Mouse (Mus musculus) ES-E14 (cell line): ENCODE results near the gene Zcchc4. TPM values are rescaled to one million over a fixed set of nuclear protein-coding genes. Genes with fewer than 3 reads are reported as not detected.

ENCODE experiments used
- DNase-seq: peaks from one replicate; pipeline ENCODE4 v3.0.0-alpha.2; 2013; ENCODE audit warnings: low read depth, low spot score
- H3K27ac ChIP-seq: 2 replicates; pipeline ENCODE4 v1.5.1; 2012; ENCODE audit warnings: low read depth, mild to moderate bottlenecking, low read length, moderate library complexity, mixed read lengths; ENCODE audit not compliant: poor library complexity, insufficient read depth, severe bottlenecking
- H3K36me3 ChIP-seq: 2 replicates; pipeline ENCODE4 v1.6.1; 2012; ENCODE audit warnings: mild to moderate bottlenecking, low read length, moderate library complexity, mixed read lengths; ENCODE audit not compliant: control insufficient read depth, poor library complexity, insufficient read depth, severe bottlenecking
- H3K4me1 ChIP-seq, 2 experiments: fragments of 150-350 bp in 1 of 2; sonication (generic) in 1 of 2; 2 replicates each; pipeline ENCODE4 v1.6.1; 2012; ENCODE audit warnings: low read length in 2 of 2, mild to moderate bottlenecking in 1 of 2, mixed read lengths in 1 of 2; ENCODE audit not compliant: control insufficient read depth in 2 of 2, insufficient read depth in 2 of 2, poor library complexity in 1 of 2
- H3K4me3 ChIP-seq, 2 experiments: fragments of 150-350 bp in 1 of 2; sonication (generic) in 1 of 2; 2 replicates each; pipeline ENCODE4 v1.5.1; 2012; ENCODE audit warnings: low read length in 2 of 2, low read depth in 1 of 2, mild to moderate bottlenecking in 1 of 2, mixed read lengths in 1 of 2; ENCODE audit not compliant: insufficient read depth in 1 of 2, poor library complexity in 1 of 2, severe bottlenecking in 1 of 2
- H3K9ac ChIP-seq: 2 replicates; pipeline ENCODE4 v1.6.1; 2012; ENCODE audit warnings: low read depth, mild to moderate bottlenecking, low read length, mixed read lengths; ENCODE audit not compliant: poor library complexity, insufficient read depth, severe bottlenecking
- H3K9me3 ChIP-seq: fragments of 150-350 bp; sonication (generic); 2 replicates; pipeline ENCODE4 v1.6.1; 2012; ENCODE audit warnings: low read depth, mild to moderate bottlenecking, low read length; ENCODE audit not compliant: control insufficient read depth, insufficient read depth
- CHD2 ChIP-seq: IDR thresholded peaks from 2 replicates; pipeline ENCODE4 v1.6.1; 2014; ENCODE audit warnings: mild to moderate bottlenecking, low read depth, low read length, inconsistent platforms
- HCFC1 ChIP-seq: IDR thresholded peaks from 2 replicates; pipeline ENCODE4 v1.6.1; 2012; ENCODE audit warnings: low read length, inconsistent platforms, borderline replicate concordance; ENCODE audit not compliant: insufficient read depth
- MAFK ChIP-seq: IDR thresholded peaks from 2 replicates; pipeline ENCODE4 v1.6.1; 2014; ENCODE audit warnings: mild to moderate bottlenecking, low read depth, low read length, inconsistent platforms; ENCODE audit not compliant: insufficient read depth
- ZC3H11A ChIP-seq: IDR thresholded peaks from 2 replicates; pipeline ENCODE4 v1.6.1; 2012; ENCODE audit warnings: low read depth, mild to moderate bottlenecking, inconsistent platforms, low read length, borderline replicate concordance
- ZNF384 ChIP-seq: IDR thresholded peaks from 2 replicates; pipeline ENCODE4 v1.6.1; 2012; ENCODE audit warnings: low read depth, low read length, inconsistent platforms
- in situ Hi-C, 2 experiments: fragments of 600-800 bp; cut with MboI; formaldehyde crosslinking; loops; one replicate each; pipeline ENCODE4 v1.15.1; 2025; ENCODE audit warnings: low sequenced_read_pairs in 2 of 2, inconsistent platforms in 1 of 2; ENCODE audit not compliant: unreplicated experiment in 2 of 2
- total RNA-seq: library from RNA; depleted of rRNA; stranded (reverse); fragments of 300-350 nt; gene quantifications from 2 replicates; pipeline ENCODE4 v1.2.3, GENCODE M21; 2012

Gene Zcchc4
- total RNA-seq, 1 experiment, result 22.5 TPM

- in situ Hi-C loops, result no loop called here
- peaks cover 9% of the 10 kb centered on the region; the same call in 1 of the 2 replicates for H3K36me3 ChIP-seq
Measured at GRCm38 (mm10) chr5:52818676-52819075, 43.5 kb downstream of the Zcchc4 start.

DNA sequence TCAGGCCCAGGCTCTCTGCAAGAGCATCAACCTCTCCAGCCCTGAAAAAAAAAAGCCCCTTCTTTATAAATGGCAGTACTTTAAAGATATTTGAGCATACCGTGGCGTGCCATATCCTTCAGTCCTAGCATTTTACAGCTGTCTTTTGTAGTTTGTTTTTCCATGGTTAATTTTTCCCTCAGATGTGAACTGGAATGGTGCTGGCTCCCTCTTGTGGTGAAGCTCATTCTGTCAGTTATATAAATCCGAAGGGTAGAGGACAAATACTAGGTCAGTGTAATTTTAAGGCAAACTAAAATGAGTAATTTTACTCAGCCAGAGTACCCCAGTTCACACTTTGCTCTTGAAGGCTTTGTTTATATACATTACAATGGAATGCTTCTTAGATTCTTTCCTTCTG lies 46.5 kb downstream of the Zcchc4 start:
- peak; percentile 30; the same call in 1 of the 2 replicates for TF ChIP-seq ZC3H11A
- no peak for TF ChIP-seq CHD2
- TF ChIP-seq HCFC1, result no peak
- Histone ChIP-seq H3K4me3 (no peak overlapping the region), H3K27ac (no peak overlapping the region), H3K36me3 (peaks cover 8% of the 10 kb centered on the region; the same call in 1 of the 2 replicates), H3K9me3 (no peaks in the 10 kb centered on the region), H3K9ac (no peak overlapping the region), H3K4me1 (peaks cover 2 to 4% of the 10 kb centered on the region in 2 experiments; a peak in 2 of 4 replicates)
- DNase-seq, result no peak
- in situ Hi-C loops, result no loop called here

More at GRCm38 (mm10) chr5:52818676-52819075, 43.5 kb downstream of the Zcchc4 start:
- Histone ChIP-seq H3K9ac (no peak overlapping the region), H3K27ac (no peak overlapping the region), H3K9me3 (no peaks in the 10 kb centered on the region), H3K4me3 (no peak overlapping the region), H3K4me1 (no peaks in the 10 kb centered on the region)
- DNase-seq, result no peak
- TF ChIP-seq CHD2, result no peak
- no peak for TF ChIP-seq MAFK

DNA sequence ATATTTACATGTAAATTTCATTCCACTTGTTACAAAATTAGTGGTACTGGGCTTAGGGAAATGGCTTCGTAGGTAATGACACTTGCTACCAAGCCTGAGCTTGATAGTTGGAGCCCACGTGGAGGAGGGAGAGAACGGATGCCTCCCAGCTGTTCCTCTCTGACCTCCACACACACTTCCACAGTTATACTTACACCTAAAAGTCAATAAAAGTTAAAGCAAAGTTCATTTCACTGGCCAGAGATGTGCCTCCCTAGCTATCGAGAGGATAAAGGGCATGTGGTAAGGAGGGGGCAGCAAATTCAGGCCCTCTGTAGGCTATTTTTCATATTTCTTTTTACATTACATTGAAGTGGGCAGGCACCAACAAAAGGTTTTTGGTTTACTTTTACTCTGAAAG lies 52.7 kb downstream of the Zcchc4 start:
- no peak for TF ChIP-seq MAFK
- TF ChIP-seq ZC3H11A, result no peak
- TF ChIP-seq CHD2, result no peak
- TF ChIP-seq HCFC1, result no peak
- no peak for TF ChIP-seq ZNF384
- in situ Hi-C loops, result no loop called here

DNA sequence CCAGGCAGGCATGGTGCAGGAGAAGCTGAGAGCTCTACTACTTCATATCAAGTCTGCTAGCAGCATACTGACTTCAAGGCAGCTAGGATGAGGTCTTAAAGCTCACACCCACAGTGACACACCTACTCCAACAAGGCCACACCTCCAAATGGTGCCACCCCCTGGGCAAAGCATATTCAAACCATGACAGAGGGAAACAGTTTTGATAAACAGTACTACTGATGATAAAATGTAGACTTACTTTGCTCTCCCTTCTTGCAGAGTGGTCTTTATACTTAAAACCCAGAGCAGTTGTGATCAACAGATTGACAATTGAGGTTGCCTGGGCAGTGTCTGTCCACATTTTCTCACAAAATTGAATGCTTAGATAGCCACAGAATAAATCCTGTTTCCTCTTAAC lies 57.8 kb downstream of the Zcchc4 start:
- no peak overlapping the region for H3K9ac ChIP-seq
- peak overlapping the region in 1 of 2 experiments; percentile 70; a peak in 2 of 4 replicates for H3K4me3 ChIP-seq
- no peak overlapping the region for H3K27ac ChIP-seq
- DNase-seq, result no peak
- no peaks in the 10 kb centered on the region for H3K9me3 ChIP-seq
- no peak for TF ChIP-seq ZC3H11A
- TF ChIP-seq CHD2, result no peak
- TF ChIP-seq ZNF384, result no peak
- no peak for TF ChIP-seq HCFC1
- TF ChIP-seq MAFK, result no peak
- H3K36me3 ChIP-seq, result no peaks in the 10 kb centered on the region
- in situ Hi-C loops, result no loop called here
- H3K4me1 ChIP-seq, result peaks cover 0 to 4% of the 10 kb centered on the region in 2 experiments; a peak in 1 of 4 replicates

More for the DNA sequence above, 52.7 kb downstream of the Zcchc4 start:
- peaks cover 4% of the 10 kb centered on the region in 2 experiments; a peak in 2 of 4 replicates for H3K4me1 ChIP-seq
- no peak for DNase-seq
- no peaks in the 10 kb centered on the region for H3K9me3 ChIP-seq
- no peak overlapping the region for H3K9ac ChIP-seq
- H3K36me3 ChIP-seq, result peaks cover 2% of the 10 kb centered on the region; the same call in 1 of the 2 replicates
- H3K4me3 ChIP-seq, result no peak overlapping the region
- no peak overlapping the region for H3K27ac ChIP-seq

- DNase-seq, result peak; percentile 99
- peaks cover 0 to 4% of the 10 kb centered on the region in 2 experiments; a peak in 1 of 4 replicates for H3K4me1 ChIP-seq
- TF ChIP-seq ZNF384 (no peak), MAFK (no peak), HCFC1 (peak; percentile 73; the same call in 1 of the 2 replicates)
- H3K27ac ChIP-seq, result no peak within 1 kb of the TSS
- no peaks in the 10 kb centered on the region for H3K9me3 ChIP-seq
- H3K9ac ChIP-seq, result peak within 1 kb of the TSS; percentile 91
- H3K36me3 ChIP-seq, result no peaks in the 10 kb centered on the region
- H3K4me3 ChIP-seq, result peak within 1 kb of the TSS; percentile 82 to 97
- in situ Hi-C loops, result no loop called here
Measured at GRCm38 (mm10) chr5:52833761-52834274, 58.6 kb downstream of the Zcchc4 start, which contains the start of gene Anapc4. TSS of gene Anapc4 (plus strand) at chr5:52834012.
